Mouse (Mus musculus) heart, embryonic 15.5 days (tissue): Measurements from ENCODE around the gene Aspn. TPM values are rescaled to one million over a fixed set of nuclear protein-coding genes. Genes with fewer than 3 reads are reported as not detected.

Source experiments
- ATAC-seq: fragments of 200-750 bp; cut with Nextera tagmentation; replicated peaks from 2 replicates; pipeline ENCODE4 v1.8.0; 2017; ENCODE audit warnings: low read depth, moderate TSS enrichment; ENCODE audit not compliant: insufficient number of reproducible peaks, insufficient read depth, low FRiP score
- H3K27ac ChIP-seq: fragments of 300-500 bp; sonication (generic); 2 replicates; pipeline ENCODE4 v1.5.1; 2015; ENCODE audit warnings: mild to moderate bottlenecking, inconsistent platforms
- H3K27me3 ChIP-seq: fragments of 300-500 bp; sonication (generic); 2 replicates; pipeline ENCODE4 v1.6.1; 2015; ENCODE audit warnings: inconsistent platforms
- H3K36me3 ChIP-seq: fragments of 300-500 bp; sonication (generic); 2 replicates; pipeline ENCODE4 v1.6.1; 2015; ENCODE audit warnings: mild to moderate bottlenecking, inconsistent platforms
- H3K4me1 ChIP-seq: fragments of 300-500 bp; sonication (generic); replicated peaks from 2 replicates; pipeline ENCODE4 v1.6.1; 2015; ENCODE audit warnings: inconsistent platforms
- H3K4me2 ChIP-seq: fragments of 300-500 bp; sonication (generic); 2 replicates; pipeline ENCODE4 v1.6.1; 2015; ENCODE audit warnings: inconsistent platforms, mild to moderate bottlenecking, moderate library complexity
- H3K4me3 ChIP-seq: fragments of 300-500 bp; sonication (generic); 2 replicates; pipeline ENCODE4 v1.5.1; 2015; ENCODE audit warnings: mild to moderate bottlenecking, inconsistent platforms
- H3K9ac ChIP-seq: fragments of 300-500 bp; sonication (generic); 2 replicates; pipeline ENCODE4 v1.6.1; 2015; ENCODE audit warnings: mild to moderate bottlenecking, inconsistent platforms
- H3K9me3 ChIP-seq: fragments of 300-500 bp; sonication (generic); replicated peaks from 2 replicates; pipeline ENCODE4 v1.6.1; 2016; ENCODE audit warnings: inconsistent platforms
- WGBS: fragments of 180-500 bp; shearing (Covaris S2); methylation state at CpG from one replicate; pipeline ENCODE4 v1.1.7; 2015; ENCODE audit warnings: mixed read lengths; 5-methylcytosine and 5-hydroxymethylcytosine counted together
- polyA plus RNA-seq: library from polyadenylated mRNA; unstranded; fragments of >200 nt; fragmentation: Nextera tagmentation; extraction: Ambion mirVana; gene quantifications from 2 replicates; pipeline ENCODE4 v1.2.1, GENCODE M21; 2015

The Aspn gene
- polyA plus RNA-seq, 1 experiment from 2014 or later: 31.8 TPM

- Histone ChIP-seq H3K36me3 (no peaks in the 10 kb centered on the region), H3K4me2 (no peak overlapping the region), H3K4me1 (0 out of 2 replicates have a peak, but pooled peaks cover 2% of the 10 kb centered on the region), H3K27ac (no peak overlapping the region), H3K9ac (no peak overlapping the region), H3K4me3 (no peak overlapping the region), H3K9me3 (no peaks in the 10 kb centered on the region), H3K27me3 (no peaks in the 10 kb centered on the region)
- WGBS: 86% methylated on average over 3 of the region's 3 CpGs
- no peak for ATAC-seq
These were observed 5.4 kb downstream of the Aspn start for GRCm38 (mm10) chr13:49549616-49550015.

GRCm38 (mm10) chr13:49554519-49554918 is 10.3 kb downstream of the Aspn start:
- H3K27ac ChIP-seq: no peak overlapping the region
- ATAC-seq: no peak
- no peak overlapping the region for H3K9ac ChIP-seq
- no peak overlapping the region for H3K4me2 ChIP-seq
- no peak overlapping the region for H3K4me3 ChIP-seq
- 80% methylated on average over 5 of the region's 5 CpGs for WGBS
- H3K36me3 ChIP-seq: no peaks in the 10 kb centered on the region
- no peaks in the 10 kb centered on the region for H3K27me3 ChIP-seq
- H3K9me3 ChIP-seq: no peaks in the 10 kb centered on the region
- H3K4me1 ChIP-seq: no peaks in the 10 kb centered on the region

- ATAC-seq: no peak
- H3K4me1 ChIP-seq: no peaks in the 10 kb centered on the region
- WGBS: 70% methylated on average over 1 of the region's 1 CpGs
These were observed 12.0 kb downstream of the Aspn start for GRCm38 (mm10) chr13:49556203-49556602.

GRCm38 (mm10) chr13:49556924-49557323 is 12.7 kb downstream of the Aspn start:
- Histone ChIP-seq H3K4me3 (no peak overlapping the region), H3K9ac (no peak overlapping the region), H3K36me3 (no peaks in the 10 kb centered on the region), H3K4me2 (no peak overlapping the region), H3K4me1 (no peaks in the 10 kb centered on the region), H3K9me3 (no peaks in the 10 kb centered on the region), H3K27me3 (no peaks in the 10 kb centered on the region), H3K27ac (no peak overlapping the region)
- no peak for ATAC-seq
- WGBS: 55% methylated on average over 1 of the region's 1 CpGs

More at GRCm38 (mm10) chr13:49556203-49556602, 12.0 kb downstream of the Aspn start:
- no peaks in the 10 kb centered on the region for H3K9me3 ChIP-seq
- no peak overlapping the region for H3K9ac ChIP-seq
- no peak overlapping the region for H3K27ac ChIP-seq
- no peaks in the 10 kb centered on the region for H3K36me3 ChIP-seq
- H3K4me3 ChIP-seq: no peak overlapping the region
- no peak overlapping the region for H3K4me2 ChIP-seq
- H3K27me3 ChIP-seq: no peaks in the 10 kb centered on the region

- H3K9ac ChIP-seq: no peak overlapping the region
- H3K9me3 ChIP-seq: no peaks in the 10 kb centered on the region
- H3K36me3 ChIP-seq: no peaks in the 10 kb centered on the region
- no peak for ATAC-seq
- H3K4me1 ChIP-seq: no peaks in the 10 kb centered on the region
- no peak overlapping the region for H3K4me3 ChIP-seq
- no peak overlapping the region for H3K4me2 ChIP-seq
- H3K27me3 ChIP-seq: no peaks in the 10 kb centered on the region
- H3K27ac ChIP-seq: no peak overlapping the region
- 36% methylated on average over 2 of the region's 2 CpGs for WGBS
These were observed 14.9 kb downstream of the Aspn start for GRCm38 (mm10) chr13:49559185-49559584.

- 34% methylated on average over 2 of the region's 2 CpGs for WGBS
- Histone ChIP-seq H3K4me2 (no peak overlapping the region), H3K4me1 (no peaks in the 10 kb centered on the region), H3K4me3 (no peak overlapping the region), H3K27ac (no peak overlapping the region), H3K9ac (no peak overlapping the region), H3K9me3 (no peaks in the 10 kb centered on the region), H3K27me3 (no peaks in the 10 kb centered on the region), H3K36me3 (no peaks in the 10 kb centered on the region)
- ATAC-seq: no peak
These were observed 16.6 kb downstream of the Aspn start for GRCm38 (mm10) chr13:49560886-49561285.

GRCm38 (mm10) chr13:49564347-49564746 is 20.1 kb downstream of the Aspn start:
- no peak for ATAC-seq
- Histone ChIP-seq H3K27ac (no peak overlapping the region), H3K4me1 (no peaks in the 10 kb centered on the region), H3K9ac (no peak overlapping the region), H3K4me2 (no peak overlapping the region), H3K36me3 (no peaks in the 10 kb centered on the region), H3K27me3 (no peaks in the 10 kb centered on the region), H3K4me3 (no peak overlapping the region), H3K9me3 (no peaks in the 10 kb centered on the region)
- 86% methylated on average over 1 of the region's 1 CpGs for WGBS

- H3K27ac ChIP-seq: no peak overlapping the region
- no peak overlapping the region for H3K4me3 ChIP-seq
- no peaks in the 10 kb centered on the region for H3K9me3 ChIP-seq
- no peaks in the 10 kb centered on the region for H3K4me1 ChIP-seq
- H3K9ac ChIP-seq: no peak overlapping the region
- ATAC-seq: no peak
- 73% methylated on average over 3 of the region's 3 CpGs for WGBS
- H3K36me3 ChIP-seq: no peaks in the 10 kb centered on the region
- H3K27me3 ChIP-seq: no peaks in the 10 kb centered on the region
- no peak overlapping the region for H3K4me2 ChIP-seq
These were observed 26.1 kb downstream of the Aspn start for GRCm38 (mm10) chr13:49570371-49570770.

- H3K4me1 ChIP-seq: no peaks in the 10 kb centered on the region
- H3K27ac ChIP-seq: no peak overlapping the region
- no peak overlapping the region for H3K4me3 ChIP-seq
- H3K4me2 ChIP-seq: no peak overlapping the region
- 80% methylated on average over 2 of the region's 2 CpGs for whole genome bisulfite sequencing
- no peaks in the 10 kb centered on the region for H3K27me3 ChIP-seq
- H3K9me3 ChIP-seq: no peaks in the 10 kb centered on the region
- H3K9ac ChIP-seq: no peak overlapping the region
- no peaks in the 10 kb centered on the region for H3K36me3 ChIP-seq
- no peak for ATAC-seq
These were observed 27.2 kb downstream of the Aspn start for GRCm38 (mm10) chr13:49571418-49571817.

- no peaks in the 10 kb centered on the region for H3K27me3 ChIP-seq
- H3K36me3 ChIP-seq: no peaks in the 10 kb centered on the region
- H3K4me3 ChIP-seq: no peak within 1 kb of the TSS
- H3K4me1 ChIP-seq: 0 out of 2 replicates have a peak, but pooled peaks cover 3% of the 10 kb centered on the region
- H3K9me3 ChIP-seq: no peaks in the 10 kb centered on the region
- no peak within 1 kb of the TSS for H3K4me2 ChIP-seq
- no peak within 1 kb of the TSS for H3K9ac ChIP-seq
- whole genome bisulfite sequencing: 53% methylated on average over 8 of the region's 8 CpGs
- peak within 1 kb of the TSS; percentile 74 for H3K27ac ChIP-seq
- ATAC-seq: no peak
These were observed 37.6 kb downstream of the Aspn start, which contains the start of gene Omd for GRCm38 (mm10) chr13:49581541-49582530. Gene Omd (plus strand): TSS chr13:49582462.

- Histone ChIP-seq H3K4me3 (no peak overlapping the region), H3K9ac (no peak overlapping the region), H3K27me3 (no peaks in the 10 kb centered on the region), H3K4me1 (0 out of 2 replicates have a peak, but pooled peaks cover 3% of the 10 kb centered on the region), H3K9me3 (no peaks in the 10 kb centered on the region), H3K36me3 (no peaks in the 10 kb centered on the region), H3K27ac (0 out of 2 replicates have a peak overlapping the region, but pooled peaks have one; percentile 49), H3K4me2 (no peak overlapping the region)
- no peak for ATAC-seq
These were observed 39.6 kb downstream of the Aspn start for GRCm38 (mm10) chr13:49583859-49584258.
